Mouse (Mus musculus) stomach, postnatal 0 days (tissue): ENCODE data around the gene Cdc42bpg. TPM values are rescaled to one million over a fixed set of nuclear protein-coding genes. Genes with fewer than 3 reads are reported as not detected.
"Not testable (repeated sequence)": the region's sequence is repeated elsewhere in the genome, so short reads cannot be mapped to it uniquely, and the experiment has no call there.

Source experiments
- ATAC-seq: fragments of 200-750 bp; cut with Nextera tagmentation; 2 replicates; pipeline ENCODE4 v1.8.0; 2017; ENCODE audit not compliant: low FRiP score, low TSS enrichment
- DNase-seq: peaks from one replicate; pipeline ENCODE4 v3.0.0-alpha.2; 2016; ENCODE audit warnings: low spot score
- H3K27ac ChIP-seq: fragments of 300-500 bp; sonication (generic); replicated peaks from 2 replicates; pipeline ENCODE4 v1.5.1; 2014; ENCODE audit warnings: mild to moderate bottlenecking, control low read depth
- H3K27me3 ChIP-seq: fragments of 300-500 bp; sonication (generic); 2 replicates; pipeline ENCODE4 v1.6.1; 2014; ENCODE audit warnings: low read length; ENCODE audit not compliant: control insufficient read depth, insufficient read depth
- H3K36me3 ChIP-seq: fragments of 300-500 bp; sonication (generic); 2 replicates; pipeline ENCODE4 v1.6.1; 2014; ENCODE audit warnings: low read length, mixed read lengths; ENCODE audit not compliant: control insufficient read depth, insufficient read depth
- H3K4me1 ChIP-seq: fragments of 300-500 bp; sonication (generic); replicated peaks from 2 replicates; pipeline ENCODE4 v1.6.1; 2014; ENCODE audit warnings: antibody characterized with exemption; ENCODE audit not compliant: control insufficient read depth, insufficient read depth
- H3K4me2 ChIP-seq: fragments of 300-500 bp; sonication (generic); replicated peaks from 2 replicates; pipeline ENCODE4 v1.6.1; 2014; ENCODE audit warnings: low read depth, mild to moderate bottlenecking, control low read depth, moderate library complexity
- H3K4me3 ChIP-seq: fragments of 300-500 bp; sonication (generic); 2 replicates; pipeline ENCODE4 v1.5.1; 2014; ENCODE audit warnings: low read depth, low read length, control low read depth
- H3K9ac ChIP-seq: fragments of 300-500 bp; sonication (generic); 2 replicates; pipeline ENCODE4 v1.6.1; 2014; ENCODE audit warnings: mild to moderate bottlenecking, low read length, control low read depth, mixed read lengths
- H3K9me3 ChIP-seq: fragments of 300-500 bp; sonication (generic); 2 replicates; pipeline ENCODE4 v1.6.1; 2016; ENCODE audit warnings: low read length; ENCODE audit not compliant: control insufficient read depth
- CTCF ChIP-seq: IDR thresholded peaks from 2 replicates; pipeline ENCODE4 v1.5.1; 2016; ENCODE audit warnings: antibody characterized with exemption, low read depth, mild to moderate bottlenecking, moderate library complexity
- EP300 ChIP-seq: optimal IDR thresholded peaks from 2 replicates; pipeline ENCODE3; 2016; ENCODE audit warnings: antibody characterized with exemption
- WGBS: fragments of 180-500 bp; shearing (Covaris S2); extraction: QIAGEN DNeasy Blood & Tissue Kit; methylation state at CpG from one replicate; pipeline ENCODE4 v1.1.7; 2014; 5-methylcytosine and 5-hydroxymethylcytosine counted together
- polyA plus RNA-seq: library from polyadenylated mRNA; unstranded; fragments of >200 nt; fragmentation: Nextera tagmentation; extraction: Ambion mirVana; gene quantifications from 2 replicates; pipeline ENCODE4 v1.2.1, GENCODE M21; 2015

Cdc42bpg gene
- polyA plus RNA-seq, 1 experiment from 2014 or later, result 1.3 TPM

- H3K9me3 ChIP-seq, result no peaks in the 10 kb centered on the region
- no peaks in the 10 kb centered on the region for H3K27me3 ChIP-seq
- H3K4me3 ChIP-seq, result no peak overlapping the region
- H3K9ac ChIP-seq, result no peak overlapping the region
- 19% methylated on average over 5 of the region's 5 CpGs for WGBS
- ATAC-seq (peak; percentile 53), DNase-seq (peak; percentile 95)
- H3K4me1 ChIP-seq, result no peaks in the 10 kb centered on the region
- H3K36me3 ChIP-seq, result no peaks in the 10 kb centered on the region
- H3K27ac ChIP-seq, result peak overlapping the region; percentile 36
- no peak overlapping the region for H3K4me2 ChIP-seq
- no peak for TF ChIP-seq EP300
- peak; percentile 99 for TF ChIP-seq CTCF
These were observed 1.3 kb upstream of the Cdc42bpg start for GRCm38 (mm10) chr19:6304787-6305516.

- H3K9me3 ChIP-seq, result no peaks in the 10 kb centered on the region
- 50% methylated on average over 8 of the region's 8 CpGs for WGBS
- peak overlapping the region; percentile 62 for H3K4me3 ChIP-seq
- H3K27ac ChIP-seq, result peak overlapping the region; percentile 86
- H3K27me3 ChIP-seq, result no peaks in the 10 kb centered on the region
- no peaks in the 10 kb centered on the region for H3K4me1 ChIP-seq
- H3K36me3 ChIP-seq, result peaks cover 4% of the 10 kb centered on the region; the same call in 1 of the 2 replicates
- TF ChIP-seq EP300, result no peak
- DNase-seq (no peak), ATAC-seq (no peak)
- H3K4me2 ChIP-seq, result peak overlapping the region; percentile 53
- peak overlapping the region; percentile 80 for H3K9ac ChIP-seq
These were observed 640 bp upstream of the Cdc42bpg start for GRCm38 (mm10) chr19:6305517-6306115.

DNA sequence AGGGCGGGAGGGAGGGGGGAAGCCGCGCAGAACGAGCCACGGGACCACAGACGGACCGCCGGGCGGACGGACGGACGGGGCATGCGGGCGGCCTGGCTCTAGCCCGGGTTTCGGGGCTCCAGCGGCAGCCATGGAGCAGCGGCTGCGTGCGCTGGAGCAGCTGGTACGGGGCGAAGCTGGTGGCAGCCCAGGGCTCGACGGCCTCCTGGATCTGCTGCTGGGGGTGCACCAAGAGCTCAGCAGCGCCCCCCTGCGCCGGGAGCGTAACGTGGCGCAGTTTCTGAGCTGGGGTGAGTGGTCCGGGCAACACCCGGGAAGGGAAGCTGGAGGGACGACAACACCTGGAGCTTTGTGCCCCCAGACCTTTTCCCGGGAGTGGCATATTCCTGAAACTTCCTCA, 330 bp downstream of the Cdc42bpg start:
- peak overlapping the region; percentile 62 for H3K4me3 ChIP-seq
- H3K9me3 ChIP-seq, result no peaks in the 10 kb centered on the region
- TF ChIP-seq CTCF, result peak; percentile 86
- no peak for TF ChIP-seq EP300
- no peaks in the 10 kb centered on the region for H3K27me3 ChIP-seq
- no peaks in the 10 kb centered on the region for H3K4me1 ChIP-seq
- H3K27ac ChIP-seq, result peak overlapping the region; percentile 86
- WGBS, result under 1% methylated on average over 29 of the region's 34 CpGs
- H3K36me3 ChIP-seq, result peaks cover 10% of the 10 kb centered on the region; the same call in 1 of the 2 replicates
- peak overlapping the region; percentile 53 for H3K4me2 ChIP-seq
- peak overlapping the region; percentile 80 for H3K9ac ChIP-seq
- ATAC-seq, result peak; percentile 72
- peak; percentile 94 for DNase-seq

DNA sequence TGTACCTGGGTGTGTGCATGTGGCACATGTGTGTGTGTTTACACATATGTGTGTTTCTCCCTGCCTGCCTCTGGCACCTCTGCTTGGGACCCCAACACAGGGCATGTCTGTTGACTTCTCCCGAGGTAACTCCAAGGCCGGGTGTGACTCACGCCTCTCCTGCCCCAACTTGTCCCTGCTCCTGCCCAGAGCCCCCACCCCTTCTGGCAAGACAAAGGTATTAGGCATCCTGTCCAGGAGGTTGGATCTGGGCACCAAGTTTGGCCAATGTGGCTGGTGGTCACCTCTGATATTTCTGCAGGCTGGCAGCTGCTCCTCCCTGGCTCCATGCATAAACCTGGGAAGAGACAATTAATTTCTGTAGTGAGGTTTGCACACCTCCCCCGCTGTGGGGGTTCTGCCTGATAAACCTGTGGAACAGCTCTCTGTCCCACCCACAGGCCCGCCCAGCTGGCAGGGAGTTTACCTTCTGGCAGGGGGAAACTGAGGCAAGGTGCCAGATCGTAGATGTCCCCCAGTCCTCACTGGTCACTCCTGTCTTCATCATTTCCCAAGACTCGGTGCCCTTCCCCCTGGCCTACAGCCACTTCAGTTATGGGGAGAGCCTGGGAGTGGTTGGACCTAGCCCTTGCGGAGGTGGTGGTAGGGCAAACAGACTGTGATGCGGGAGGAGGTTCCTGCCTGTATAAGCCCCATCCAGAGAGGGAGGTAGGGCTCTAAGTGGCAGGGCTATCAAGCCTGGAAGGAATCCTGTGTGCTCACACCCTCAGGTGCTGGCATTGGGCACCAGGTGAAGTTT, 1.7 kb downstream of the Cdc42bpg start:
- Histone ChIP-seq H3K9ac (peak overlapping the region; percentile 41), H3K36me3 (peaks cover 11% of the 10 kb centered on the region; the same call in 1 of the 2 replicates), H3K27me3 (no peaks in the 10 kb centered on the region), H3K27ac (peak overlapping the region; percentile 86), H3K9me3 (no peaks in the 10 kb centered on the region), H3K4me1 (no peaks in the 10 kb centered on the region), H3K4me2 (peak overlapping the region; percentile 53), H3K4me3 (peak overlapping the region; percentile 62)
- TF ChIP-seq EP300 (peak; percentile 49), CTCF (no peak)
- peak; percentile 76 for DNase-seq
- WGBS, result 60% methylated on average over 9 of the region's 9 CpGs
- ATAC-seq, result peak; percentile 50

DNA sequence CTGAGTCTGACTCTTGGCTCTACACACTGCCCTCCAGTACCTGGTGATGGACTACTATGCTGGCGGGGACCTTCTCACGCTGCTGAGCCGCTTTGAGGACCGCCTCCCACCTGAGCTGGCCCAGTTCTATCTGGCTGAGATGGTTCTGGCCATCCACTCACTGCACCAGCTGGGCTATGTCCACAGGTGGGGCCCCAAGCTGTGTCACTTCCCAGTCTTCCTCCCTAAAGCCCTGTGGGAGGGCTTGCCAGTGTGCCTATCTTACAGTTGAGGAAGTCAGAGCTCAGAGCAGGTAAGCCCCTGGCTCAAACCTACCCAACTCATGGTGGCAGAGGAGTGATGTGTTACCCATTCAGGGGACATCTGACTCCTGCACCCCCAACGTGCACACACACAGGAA, 3.9 kb downstream of the Cdc42bpg start:
- H3K36me3 ChIP-seq, result peaks cover 27% of the 10 kb centered on the region
- no peaks in the 10 kb centered on the region for H3K27me3 ChIP-seq
- no peak overlapping the region for H3K27ac ChIP-seq
- no peak overlapping the region for H3K4me2 ChIP-seq
- ATAC-seq (no peak), DNase-seq (no peak)
- 86% methylated on average over 5 of the region's 5 CpGs for WGBS
- H3K9me3 ChIP-seq, result no peaks in the 10 kb centered on the region
- no peak overlapping the region for H3K9ac ChIP-seq
- H3K4me1 ChIP-seq, result no peaks in the 10 kb centered on the region
- no peak overlapping the region for H3K4me3 ChIP-seq
- TF ChIP-seq EP300 (no peak), CTCF (no peak)

- H3K36me3 ChIP-seq, result peaks cover 37% of the 10 kb centered on the region
- not testable (repeated sequence) for H3K27me3 ChIP-seq, H3K27ac ChIP-seq, H3K4me3 ChIP-seq, H3K4me1 ChIP-seq, H3K9me3 ChIP-seq, ATAC-seq, H3K4me2 ChIP-seq, DNase-seq, H3K9ac ChIP-seq
- WGBS, result 88% methylated on average over 3 of the region's 3 CpGs
These were observed 5.5 kb downstream of the Cdc42bpg start for GRCm38 (mm10) chr19:6311783-6312182.
